Mouse (Mus musculus) hindbrain, embryonic 15.5 days (tissue): ENCODE data around the gene Clic1. TPM values are rescaled to one million over a fixed set of nuclear protein-coding genes. Genes with fewer than 3 reads are reported as not detected.
"Not testable (repeated sequence)": the region's sequence is repeated elsewhere in the genome, so short reads cannot be mapped to it uniquely, and the experiment has no call there.

ENCODE experiments used
- ATAC-seq: fragments of 200-750 bp; cut with Nextera tagmentation; 2 replicates; pipeline ENCODE4 v1.8.0; 2017; ENCODE audit warnings: low read depth, moderate number of reproducible peaks, moderate TSS enrichment; ENCODE audit not compliant: low FRiP score
- H3K27ac ChIP-seq: fragments of 300-500 bp; sonication (generic); replicated peaks from 2 replicates; pipeline ENCODE4 v1.5.1; 2015; ENCODE audit warnings: mild to moderate bottlenecking, inconsistent platforms
- H3K27me3 ChIP-seq: fragments of 300-500 bp; sonication (generic); 2 replicates; pipeline ENCODE4 v1.6.1; 2015; ENCODE audit warnings: control low read depth, inconsistent platforms
- H3K36me3 ChIP-seq: fragments of 300-500 bp; sonication (generic); 2 replicates; pipeline ENCODE4 v1.6.1; 2015; ENCODE audit warnings: control low read depth, inconsistent platforms
- H3K4me1 ChIP-seq: fragments of 300-500 bp; sonication (generic); replicated peaks from 2 replicates; pipeline ENCODE4 v1.6.1; 2015; ENCODE audit warnings: control low read depth, inconsistent platforms
- H3K4me2 ChIP-seq: fragments of 300-500 bp; sonication (generic); 2 replicates; pipeline ENCODE4 v1.6.1; 2015; ENCODE audit warnings: moderate library complexity, mild to moderate bottlenecking, inconsistent platforms
- H3K4me3 ChIP-seq: fragments of 300-500 bp; sonication (generic); 2 replicates; pipeline ENCODE4 v1.5.1; 2015; ENCODE audit warnings: mild to moderate bottlenecking, inconsistent platforms
- H3K9ac ChIP-seq: fragments of 300-500 bp; sonication (generic); 2 replicates; pipeline ENCODE4 v1.6.1; 2015; ENCODE audit warnings: inconsistent platforms
- H3K9me3 ChIP-seq: fragments of 300-500 bp; sonication (generic); 2 replicates; pipeline ENCODE4 v1.6.1; 2016; ENCODE audit warnings: control low read depth, inconsistent platforms
- WGBS: fragments of 180-500 bp; shearing (Covaris S2); methylation state at CpG from one replicate; pipeline ENCODE4 v1.1.7; 2015; 5-methylcytosine and 5-hydroxymethylcytosine counted together
- polyA plus RNA-seq: library from polyadenylated mRNA; unstranded; fragments of >200 nt; fragmentation: Nextera tagmentation; extraction: Ambion mirVana; gene quantifications from 2 replicates; pipeline ENCODE4 v1.2.1, GENCODE M21; 2015

Gene Clic1
- polyA plus RNA-seq, 1 experiment from 2014 or later = 87.4 TPM

DNA sequence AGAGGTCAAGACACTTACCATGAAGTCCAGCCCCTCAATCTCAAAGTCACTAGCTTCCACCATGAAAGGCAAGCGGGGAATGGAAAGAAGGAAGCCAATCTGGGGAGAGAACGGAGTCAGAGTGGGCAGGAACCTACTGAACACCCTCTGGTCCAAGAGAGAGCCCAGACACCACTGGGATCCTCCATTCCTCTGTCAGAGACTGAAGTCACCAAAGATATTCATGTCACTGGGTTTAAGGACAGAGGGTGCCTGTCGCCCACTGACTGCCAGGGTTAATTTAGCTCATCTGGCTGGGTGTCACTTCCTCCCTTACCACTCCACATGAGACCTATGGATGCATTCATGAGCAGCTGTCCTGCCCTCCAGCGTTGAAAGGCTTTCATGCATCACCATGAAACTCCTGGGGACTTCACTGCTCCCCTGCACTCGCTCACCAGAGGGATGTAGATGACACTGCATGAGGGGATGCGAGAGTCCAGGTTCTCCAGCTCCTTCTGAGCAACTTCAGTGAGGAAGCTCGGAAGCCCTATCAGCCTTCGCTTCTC is 17.4 kb upstream of the Clic1 start:
- no peak overlapping the region for H3K4me3 ChIP-seq
- H3K9me3 ChIP-seq = no peaks in the 10 kb centered on the region
- no peak overlapping the region for H3K9ac ChIP-seq
- 71% methylated on average over 8 of the region's 8 CpGs for WGBS
- H3K36me3 ChIP-seq = no peaks in the 10 kb centered on the region
- no peak overlapping the region for H3K27ac ChIP-seq
- H3K4me2 ChIP-seq = no peak overlapping the region
- peaks cover 10% of the 10 kb centered on the region for H3K4me1 ChIP-seq
- no peak for ATAC-seq
- H3K27me3 ChIP-seq = no peaks in the 10 kb centered on the region

DNA sequence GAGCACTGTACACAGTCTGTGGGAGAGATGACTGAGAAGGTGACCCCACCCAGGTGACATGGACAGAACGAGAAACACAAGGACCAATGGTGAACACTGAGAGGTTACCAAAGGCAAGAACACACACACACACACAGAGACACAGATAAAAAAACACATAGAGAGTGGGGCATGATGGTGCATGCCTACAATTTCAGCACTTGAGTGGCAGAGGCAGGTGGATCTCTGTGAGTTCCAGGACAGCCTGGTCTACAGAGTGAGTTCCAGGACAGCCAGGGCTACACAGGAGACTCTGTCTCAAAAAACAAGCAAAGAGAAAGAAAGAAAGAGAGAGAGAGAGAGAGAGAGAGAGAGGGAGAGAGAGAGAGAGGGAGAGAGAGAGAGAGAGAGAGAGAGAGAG is 16.1 kb upstream of the Clic1 start:
- H3K9me3 ChIP-seq, H3K4me1 ChIP-seq, H3K27ac ChIP-seq, H3K27me3 ChIP-seq, H3K36me3 ChIP-seq, ATAC-seq, H3K4me2 ChIP-seq, H3K9ac ChIP-seq, H3K4me3 ChIP-seq: not testable (repeated sequence)
- WGBS = 64% methylated on average over 1 of the region's 1 CpGs

DNA sequence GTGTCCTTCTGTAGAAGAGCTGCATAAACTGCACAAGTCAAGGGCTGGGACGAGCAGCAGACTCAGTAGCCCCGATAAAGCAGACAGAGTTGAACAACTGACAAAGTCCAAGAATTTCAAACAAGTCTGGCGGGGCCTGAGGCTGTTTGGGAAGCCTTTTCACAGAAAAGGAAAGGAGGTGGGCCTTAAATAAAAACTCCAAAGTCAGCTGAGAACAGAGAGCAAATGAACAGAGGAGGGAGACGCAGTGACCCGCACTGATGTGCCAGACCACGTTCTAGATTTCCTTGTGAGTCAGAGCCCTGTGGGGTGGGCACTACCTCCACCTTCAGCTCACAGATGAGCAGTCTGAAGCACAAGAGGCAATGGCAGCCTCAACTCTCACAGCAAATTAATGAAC is 14.9 kb upstream of the Clic1 start:
- no peak for ATAC-seq
- Histone ChIP-seq H3K36me3 (no peaks in the 10 kb centered on the region), H3K4me1 (peaks cover 6% of the 10 kb centered on the region), H3K27ac (no peak overlapping the region), H3K4me3 (no peak overlapping the region), H3K4me2 (no peak overlapping the region), H3K9ac (no peak overlapping the region), H3K27me3 (no peaks in the 10 kb centered on the region), H3K9me3 (no peaks in the 10 kb centered on the region)
- 85% methylated on average over 6 of the region's 6 CpGs for WGBS

DNA sequence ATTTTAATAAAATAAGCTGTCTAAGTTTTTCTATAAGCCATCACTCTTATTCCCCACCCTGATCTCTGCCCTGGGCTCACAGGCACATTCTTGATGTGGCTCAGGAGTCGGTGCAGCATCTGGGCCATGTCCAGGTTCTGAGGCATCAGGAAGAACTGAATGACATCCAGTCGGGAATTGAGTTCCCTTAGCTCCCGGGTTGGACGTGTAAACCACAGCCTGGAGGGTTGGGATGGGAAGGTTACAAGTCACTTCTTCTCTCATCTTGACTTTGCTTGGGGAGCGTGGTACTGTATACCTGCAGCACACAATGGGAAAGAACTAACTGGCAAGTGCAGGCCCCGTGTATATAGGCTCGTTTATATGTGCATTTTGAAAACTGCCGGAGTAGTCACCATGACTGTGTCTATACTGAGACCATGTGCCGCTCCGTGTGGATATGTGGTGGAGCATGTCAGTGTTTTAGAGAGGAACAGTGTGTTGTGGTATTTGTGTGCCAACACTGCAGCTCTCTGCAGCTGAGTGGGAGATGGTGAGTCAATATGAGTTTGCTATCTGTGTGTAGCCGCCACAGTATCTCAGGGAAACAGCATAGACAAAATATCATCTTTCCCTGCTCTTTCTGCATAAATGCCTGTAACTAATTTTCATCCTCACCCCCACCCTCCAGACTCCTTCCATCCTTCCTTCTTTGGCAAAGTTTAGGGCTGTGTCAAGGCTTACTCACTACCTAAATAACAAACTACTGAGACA is 10.5 kb upstream of the Clic1 start:
- no peak for ATAC-seq
- no peaks in the 10 kb centered on the region for H3K36me3 ChIP-seq
- no peak overlapping the region for H3K4me3 ChIP-seq
- 91% methylated on average over 11 of the region's 11 CpGs for WGBS
- no peaks in the 10 kb centered on the region for H3K27me3 ChIP-seq
- H3K4me1 ChIP-seq = no peaks in the 10 kb centered on the region
- H3K4me2 ChIP-seq = no peak overlapping the region
- no peak overlapping the region for H3K9ac ChIP-seq
- no peaks in the 10 kb centered on the region for H3K9me3 ChIP-seq
- no peak overlapping the region for H3K27ac ChIP-seq

DNA sequence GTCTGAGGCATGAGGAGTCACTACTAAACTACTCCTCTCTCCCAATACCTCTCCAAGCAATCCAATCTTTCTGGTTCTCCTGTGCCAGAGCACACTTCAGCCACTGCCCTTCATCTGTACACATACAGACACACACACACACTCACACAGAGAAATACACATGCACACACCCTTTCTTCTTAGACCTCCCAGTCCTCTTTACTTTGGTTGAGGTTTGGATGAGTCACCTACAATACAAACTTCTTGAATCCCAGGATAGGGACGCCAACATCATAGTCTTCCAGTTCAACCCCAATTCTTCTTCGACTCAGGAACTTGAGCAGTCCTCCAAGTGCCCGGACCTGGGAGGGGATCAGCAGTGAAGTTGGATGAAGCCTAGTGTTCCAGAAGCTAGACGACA is 6.0 kb upstream of the Clic1 start:
- ATAC-seq = no peak
- Histone ChIP-seq H3K36me3 (no peaks in the 10 kb centered on the region), H3K4me1 (peaks cover 10% of the 10 kb centered on the region), H3K9me3 (no peaks in the 10 kb centered on the region), H3K9ac (no peak overlapping the region), H3K27me3 (no peaks in the 10 kb centered on the region), H3K27ac (no peak overlapping the region), H3K4me2 (no peak overlapping the region), H3K4me3 (no peak overlapping the region)
- 90% methylated on average over 4 of the region's 4 CpGs for WGBS

DNA sequence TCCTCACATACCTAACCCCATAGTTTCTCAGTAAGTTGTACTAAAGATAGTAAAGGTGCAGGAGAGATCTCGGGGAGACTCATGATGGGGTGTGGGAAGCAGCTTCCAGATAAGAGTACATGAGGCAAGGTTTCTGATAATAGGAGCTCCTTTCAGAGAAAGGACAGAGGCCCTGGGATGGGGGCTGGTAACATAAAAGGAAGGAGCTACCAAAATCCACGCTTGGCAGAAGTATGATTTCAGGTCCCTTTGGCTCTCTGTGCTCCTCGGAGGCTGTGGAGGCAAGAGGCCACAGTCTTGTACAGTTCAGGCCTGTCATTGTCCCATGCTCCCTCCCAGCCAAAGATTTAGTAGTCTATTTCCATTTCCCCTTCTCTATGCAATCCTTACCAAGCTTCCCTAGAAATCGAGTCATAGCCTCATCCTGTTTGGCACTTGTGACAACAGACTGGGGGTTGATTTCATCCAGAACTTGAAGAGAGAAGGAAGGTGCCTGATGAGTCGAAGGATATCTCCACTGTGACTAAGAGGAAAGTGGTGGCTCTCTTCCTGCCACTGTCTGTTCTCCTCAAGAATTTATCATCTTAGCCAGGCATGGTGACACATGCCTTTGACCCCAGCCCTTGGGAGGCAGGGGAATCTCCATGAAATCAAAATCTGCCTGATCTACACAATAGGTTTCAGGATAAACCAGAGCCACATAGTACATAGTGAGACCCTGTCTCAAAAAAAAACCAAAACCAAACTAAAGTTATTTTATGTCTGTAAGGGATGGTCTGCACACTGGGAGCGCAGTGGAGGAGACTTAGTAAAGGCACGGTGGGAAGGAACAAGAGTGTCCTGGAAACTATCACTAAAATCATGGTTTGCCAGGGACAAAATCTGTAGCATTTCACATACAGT is 4.6 kb upstream of the Clic1 start:
- H3K9me3 ChIP-seq = no peaks in the 10 kb centered on the region
- 84% methylated on average over 7 of the region's 7 CpGs for WGBS
- no peak overlapping the region for H3K27ac ChIP-seq
- no peaks in the 10 kb centered on the region for H3K27me3 ChIP-seq
- H3K9ac ChIP-seq = no peak overlapping the region
- H3K4me1 ChIP-seq = peaks cover 19% of the 10 kb centered on the region
- H3K36me3 ChIP-seq = no peaks in the 10 kb centered on the region
- H3K4me3 ChIP-seq = peak overlapping the region; percentile 63; the same call in 1 of the 2 replicates
- H3K4me2 ChIP-seq = peak overlapping the region; percentile 98
- no peak for ATAC-seq

DNA sequence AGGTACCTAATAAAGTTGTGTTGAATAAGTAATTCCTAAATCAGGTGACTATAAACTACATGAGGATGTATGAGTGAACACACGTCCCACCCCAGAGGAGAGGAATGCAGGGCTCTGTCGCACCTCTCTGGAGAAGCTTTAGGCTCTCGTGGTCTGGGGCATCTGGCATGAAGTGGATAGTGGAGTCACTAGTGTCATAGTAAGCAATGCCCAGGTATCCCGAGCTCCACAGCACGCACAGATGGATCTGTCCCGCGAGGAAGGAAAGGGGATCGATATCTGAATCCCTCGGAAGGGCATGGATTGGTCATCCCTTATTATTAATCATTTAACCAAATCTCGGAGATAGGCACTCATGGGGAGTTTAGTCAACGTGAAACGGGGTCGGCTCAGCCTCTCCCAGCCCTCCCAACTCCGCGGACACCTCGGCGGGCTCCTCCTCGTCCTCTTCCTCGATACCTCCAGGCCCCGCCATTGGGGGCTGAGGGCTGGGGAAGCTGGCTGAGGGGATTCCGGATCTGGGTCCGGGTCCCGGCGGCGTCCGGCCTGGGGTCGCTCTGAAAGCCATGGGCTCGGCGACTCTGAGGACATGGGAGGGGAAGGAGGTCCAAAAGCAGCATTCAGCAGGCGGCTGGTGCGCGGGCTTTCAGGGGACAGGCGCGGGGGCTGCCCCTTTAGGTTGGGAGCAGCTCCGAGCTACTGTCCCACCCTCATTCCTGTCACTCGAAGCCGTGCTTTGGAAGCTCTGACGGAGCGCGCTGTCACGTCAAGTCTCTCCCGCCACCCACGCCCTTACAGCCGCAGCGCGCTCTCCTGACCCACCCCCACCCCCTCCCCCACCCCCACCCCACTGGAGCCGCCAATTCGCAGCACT is 3.7 kb upstream of the Clic1 start:
- H3K9ac ChIP-seq = peak overlapping the region; percentile 71
- no peaks in the 10 kb centered on the region for H3K36me3 ChIP-seq
- H3K9me3 ChIP-seq = no peaks in the 10 kb centered on the region
- peak overlapping the region; percentile 63 for H3K4me3 ChIP-seq
- WGBS = 5% methylated on average over 48 of the region's 48 CpGs
- peak overlapping the region; percentile 71 for H3K27ac ChIP-seq
- H3K27me3 ChIP-seq = no peaks in the 10 kb centered on the region
- ATAC-seq = peak; percentile 84
- peaks cover 19% of the 10 kb centered on the region for H3K4me1 ChIP-seq
- peak overlapping the region; percentile 98 for H3K4me2 ChIP-seq

DNA sequence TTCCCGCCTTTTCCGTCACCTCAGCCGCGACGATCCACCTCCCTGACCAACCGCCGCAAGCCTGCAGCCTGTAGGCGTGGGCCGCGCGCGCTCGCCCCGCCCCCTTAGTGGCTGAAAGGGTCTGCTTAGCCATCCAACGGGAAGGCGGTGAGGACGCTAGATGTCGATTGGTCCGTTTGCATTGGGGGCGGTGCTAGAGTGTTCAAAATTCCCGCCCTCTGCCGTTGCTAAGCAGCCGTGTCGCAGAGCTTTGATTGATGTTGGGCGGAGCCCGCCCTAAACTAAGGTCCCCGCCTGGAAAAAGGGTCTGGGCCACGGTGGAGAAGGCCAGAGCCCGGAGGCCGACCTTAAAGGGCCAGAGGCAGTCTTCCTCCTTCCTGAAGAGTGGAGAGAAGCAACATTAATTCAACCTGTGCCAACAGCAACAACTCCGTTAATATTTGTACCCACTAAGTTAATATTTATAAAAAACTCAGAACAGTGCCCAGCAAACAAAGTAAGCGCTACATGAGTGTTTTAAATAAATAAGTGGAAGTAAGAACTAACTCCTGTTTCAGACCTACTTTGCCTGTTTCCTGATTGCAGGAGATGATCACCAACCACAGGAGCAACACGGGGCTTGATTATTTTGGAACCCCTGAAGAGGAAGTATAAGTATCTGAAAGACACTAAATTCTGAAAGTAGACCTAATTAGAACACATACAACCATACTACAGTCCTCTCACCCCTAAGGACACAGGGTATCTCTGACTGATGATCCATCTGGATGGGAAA is 2.9 kb upstream of the Clic1 start, which contains the start of gene Msh5:
Msh5 (minus strand) TSS at position 65 of the 775 bp plus-strand sequence.
- Histone ChIP-seq H3K4me3 (peak within 1 kb of the TSS; percentile 63), H3K4me1 (peaks cover 27% of the 10 kb centered on the region), H3K4me2 (peak within 1 kb of the TSS; percentile 98), H3K27ac (peak within 1 kb of the TSS; percentile 71), H3K27me3 (no peaks in the 10 kb centered on the region), H3K9ac (peak within 1 kb of the TSS; percentile 71), H3K36me3 (no peaks in the 10 kb centered on the region), H3K9me3 (no peaks in the 10 kb centered on the region)
- WGBS = 3% methylated on average over 33 of the region's 33 CpGs
- ATAC-seq = peak; percentile 98

DNA sequence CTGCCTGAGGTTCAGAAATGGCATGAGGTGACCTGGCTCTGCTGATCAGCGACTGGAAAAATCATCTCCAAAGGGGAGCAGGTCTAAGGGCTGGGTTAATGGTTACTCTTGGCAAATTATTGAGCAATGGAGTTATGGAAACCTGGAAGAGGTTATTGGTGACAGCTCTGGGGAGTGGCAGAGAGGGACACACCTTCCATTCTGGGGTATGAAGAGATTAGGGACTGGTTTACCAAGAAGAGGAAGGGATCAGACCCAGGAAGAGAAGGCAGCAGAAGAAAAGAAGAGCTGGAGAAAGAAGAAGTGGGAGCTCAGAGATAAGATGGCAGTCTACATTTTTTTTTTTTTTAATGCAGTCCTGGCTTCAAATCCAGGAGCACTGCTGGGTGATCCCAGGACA is 2.1 kb upstream of the Clic1 start:
- no peak for ATAC-seq
- Histone ChIP-seq H3K27me3 (no peaks in the 10 kb centered on the region), H3K36me3 (no peaks in the 10 kb centered on the region), H3K4me1 (peaks cover 34% of the 10 kb centered on the region), H3K9ac (no peak overlapping the region), H3K27ac (no peak overlapping the region), H3K4me3 (no peak overlapping the region), H3K9me3 (no peaks in the 10 kb centered on the region), H3K4me2 (peak overlapping the region; percentile 0; the same call in 1 of the 2 replicates)
- 51% methylated on average over 1 of the region's 1 CpGs for WGBS

DNA sequence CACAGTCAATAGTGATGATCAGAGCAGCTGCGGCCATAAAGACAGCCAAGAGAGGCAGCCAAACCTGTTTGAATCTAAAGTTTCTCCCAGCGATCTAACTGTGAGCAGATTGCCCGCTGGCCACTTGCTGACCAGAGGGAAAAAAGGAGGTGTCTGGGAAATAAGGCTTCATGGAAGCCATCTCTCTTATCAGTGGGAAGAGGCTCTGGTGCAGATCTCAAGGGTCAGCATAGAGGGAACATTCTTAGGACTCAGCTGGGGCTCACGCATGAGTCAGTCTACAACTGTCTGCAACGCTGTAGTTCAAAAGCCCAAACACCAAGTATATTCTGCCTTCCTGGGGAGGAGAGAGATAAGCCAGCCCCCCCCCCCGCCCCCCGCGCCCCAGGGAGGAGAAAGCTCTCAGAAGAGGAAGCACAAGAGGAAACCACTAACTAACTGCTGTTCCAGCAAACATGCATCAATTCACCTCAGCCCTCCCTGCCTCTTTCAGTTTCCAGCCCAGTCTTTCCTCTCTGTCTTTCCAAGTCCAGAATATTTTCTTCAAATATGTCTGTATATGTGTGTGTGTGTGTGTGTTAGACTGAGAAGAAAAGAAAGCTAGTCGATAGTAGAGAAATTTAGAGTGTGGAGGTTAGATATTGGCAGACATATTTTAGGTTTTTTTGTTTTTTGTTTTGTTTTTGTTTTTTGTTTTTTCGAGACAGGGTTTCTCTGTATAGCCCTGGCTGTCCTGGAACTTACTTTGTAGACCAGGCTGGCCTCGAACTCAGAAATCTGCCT is 1.4 kb upstream of the Clic1 start:
- Histone ChIP-seq H3K36me3 (no peaks in the 10 kb centered on the region), H3K27me3 (no peaks in the 10 kb centered on the region), H3K9ac (no peak overlapping the region), H3K4me1 (peaks cover 40% of the 10 kb centered on the region), H3K4me2 (peak overlapping the region; percentile 0; the same call in 1 of the 2 replicates), H3K9me3 (no peaks in the 10 kb centered on the region), H3K27ac (no peak overlapping the region), H3K4me3 (no peak overlapping the region)
- ATAC-seq = no peak
- 44% methylated on average over 11 of the region's 11 CpGs for WGBS
